Mouse (Mus musculus): ENCODE data around the gene Coa6.

DNA sequence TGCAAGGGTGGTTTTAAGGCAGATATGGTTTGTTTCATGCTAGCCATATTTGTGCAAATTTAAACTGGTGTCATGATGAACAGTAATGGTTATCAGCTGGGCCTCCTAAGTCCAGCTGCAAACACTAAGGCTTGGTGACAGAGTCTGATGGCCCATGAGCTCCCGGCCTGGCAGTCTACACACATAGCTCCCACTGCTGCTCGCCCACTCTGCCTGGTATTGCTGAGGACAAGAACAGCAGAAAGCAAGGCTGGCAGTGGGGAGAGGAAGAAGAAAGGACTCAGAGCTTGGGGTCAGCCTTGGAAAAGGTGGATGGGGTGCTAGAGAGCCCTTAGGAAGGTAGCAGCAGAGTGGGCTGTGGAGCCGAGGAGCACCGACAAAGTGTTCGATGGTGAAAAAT lies 7.3 kb downstream of the Coa6 start:
- TF ChIP-seq POLR2A (IDR thresholded peaks at IDR 0.05; ENCODE audit: insufficient read depth, low read length) (no peak), EP300 (IDR thresholded peaks at IDR 0.05; ENCODE audit: insufficient read depth, low read depth, low read length) (no peak), CTCF (IDR thresholded peaks at IDR 0.05; ENCODE audit: low read depth, low read length) (no peak)

Measured in ES-Bruce4 (cell line).